Mouse (Mus musculus) neural tube, embryonic 12.5 days (tissue): Measurements from ENCODE around the gene Prkrip1. TPM values are rescaled to one million over a fixed set of nuclear protein-coding genes. Genes with fewer than 3 reads are reported as not detected.

Source experiments
- polyA plus RNA-seq: library from polyadenylated mRNA; unstranded; fragments of >200 nt; fragmentation: Nextera tagmentation; extraction: Ambion mirVana; gene quantifications from 2 replicates; pipeline ENCODE4 v1.2.1, GENCODE M21; 2016

The Prkrip1 gene
- polyA plus RNA-seq, 1 experiment from 2014 or later, result 78.9 TPM

Other genes with a start within 250 kb of the Prkrip1 start
- gene Ssc4d, start 224.4 kb downstream of the Prkrip1 start, polyA plus RNA-seq, result 1.4 and 1.7 TPM in 2 replicates
- gene Zp3, start 218.9 kb downstream of the Prkrip1 start, polyA plus RNA-seq, result 0.15 TPM in 1 of 2 replicates, not detected in the other
- gene Dtx2, start 204.2 kb downstream of the Prkrip1 start, polyA plus RNA-seq, result 29.5 and 31.7 TPM in 2 replicates
- 0.10 and 0.19 TPM in 2 replicates for gene Upk3b, start 160.5 kb downstream of the Prkrip1 start, polyA plus RNA-seq
- 1.4 and 2.1 TPM in 2 replicates for gene Upk3bl, start 144.5 kb downstream of the Prkrip1 start, polyA plus RNA-seq
- 10.8 and 11.0 TPM in 2 replicates for gene Rasa4, start 115.0 kb downstream of the Prkrip1 start, polyA plus RNA-seq
- gene Polr2j, start 82.3 kb downstream of the Prkrip1 start, polyA plus RNA-seq, result 234 and 249 TPM in 2 replicates
- gene Lrwd1, start 62.9 kb downstream of the Prkrip1 start, polyA plus RNA-seq, result 37.6 and 37.7 TPM in 2 replicates
- 23.8 and 24.6 TPM in 2 replicates for gene Alkbh4, start 62.8 kb downstream of the Prkrip1 start, polyA plus RNA-seq
- gene Orai2, start 28.2 kb downstream of the Prkrip1 start, polyA plus RNA-seq, result 18.6 and 18.9 TPM in 2 replicates
- 28.0 and 29.2 TPM in 2 replicates for gene Sh2b2, start 47.6 kb upstream of the Prkrip1 start, polyA plus RNA-seq